Mouse (Mus musculus): ENCODE measurements around the gene Slc25a13. TPM values are rescaled to one million over a fixed set of nuclear protein-coding genes. Genes with fewer than 3 reads are reported as not detected.

The Slc25a13 gene
- polyA plus RNA-seq, 1 experiment = not detected

GRCm38 (mm10) chr6:6115771-6116170 is 101.2 kb downstream of the Slc25a13 start:
- Histone ChIP-seq H3K4me3 (ENCODE audit: insufficient read depth, low read depth, low read length) (no peak overlapping the region), H3K4me1 (ENCODE audit: control insufficient read depth, insufficient read depth, low read length) (peaks cover 6% of the 10 kb centered on the region; the same call in 1 of the 2 replicates), H3K27ac (ENCODE audit: insufficient read depth, low read depth, low read length) (no peak overlapping the region)
- no peak for TF ChIP-seq CTCF (IDR thresholded peaks at IDR 0.05; ENCODE audit: insufficient read depth, low read depth, low read length)
- TF ChIP-seq POLR2A (IDR thresholded peaks at IDR 0.05; ENCODE audit: insufficient read depth, low read depth, low read length) = no peak
- 88% methylated on average over 8 of the region's 8 CpGs for WGBS

- WGBS = 98% methylated on average over 7 of the region's 7 CpGs
- H3K4me1 ChIP-seq (ENCODE audit: control insufficient read depth, insufficient read depth, low read length) = peaks cover 6% of the 10 kb centered on the region; the same call in 1 of the 2 replicates
- H3K27ac ChIP-seq (ENCODE audit: insufficient read depth, low read depth, low read length) = no peak overlapping the region
- TF ChIP-seq CTCF (IDR thresholded peaks at IDR 0.05; ENCODE audit: insufficient read depth, low read depth, low read length) (no peak), POLR2A (IDR thresholded peaks at IDR 0.05; ENCODE audit: insufficient read depth, low read depth, low read length) (no peak)
- no peak overlapping the region for H3K4me3 ChIP-seq (ENCODE audit: insufficient read depth, low read depth, low read length)
These were observed 103.2 kb downstream of the Slc25a13 start for GRCm38 (mm10) chr6:6113776-6114175.

GRCm38 (mm10) chr6:6112767-6113528 is 104.0 kb downstream of the Slc25a13 start:
- no peak overlapping the region for H3K27ac ChIP-seq (ENCODE audit: insufficient read depth, low read depth, low read length)
- WGBS = 39% methylated on average over 10 of the region's 10 CpGs
- peaks cover 6% of the 10 kb centered on the region; the same call in 1 of the 2 replicates for H3K4me1 ChIP-seq (ENCODE audit: control insufficient read depth, insufficient read depth, low read length)
- TF ChIP-seq CTCF (IDR thresholded peaks at IDR 0.05; ENCODE audit: insufficient read depth, low read depth, low read length) (no peak), POLR2A (IDR thresholded peaks at IDR 0.05; ENCODE audit: insufficient read depth, low read depth, low read length) (no peak)
- no peak overlapping the region for H3K4me3 ChIP-seq (ENCODE audit: insufficient read depth, low read depth, low read length)

GRCm38 (mm10) chr6:6107419-6107966 is 109.5 kb downstream of the Slc25a13 start:
- WGBS = 73% methylated on average over 5 of the region's 5 CpGs
- peaks cover 4% of the 10 kb centered on the region; the same call in 1 of the 2 replicates for H3K4me1 ChIP-seq (ENCODE audit: control insufficient read depth, insufficient read depth, low read length)
- H3K27ac ChIP-seq (ENCODE audit: insufficient read depth, low read depth, low read length) = no peak overlapping the region
- no peak overlapping the region for H3K4me3 ChIP-seq (ENCODE audit: insufficient read depth, low read depth, low read length)
- no peak for TF ChIP-seq CTCF (IDR thresholded peaks at IDR 0.05; ENCODE audit: insufficient read depth, low read depth, low read length)
- TF ChIP-seq POLR2A (IDR thresholded peaks at IDR 0.05; ENCODE audit: insufficient read depth, low read depth, low read length) = no peak

- Histone ChIP-seq H3K27ac (ENCODE audit: insufficient read depth, low read depth, low read length) (no peak overlapping the region), H3K4me1 (ENCODE audit: control insufficient read depth, insufficient read depth, low read length) (0 out of 2 replicates have a peak, but pooled peaks cover 3% of the 10 kb centered on the region), H3K4me3 (ENCODE audit: insufficient read depth, low read depth, low read length) (no peak overlapping the region)
- 85% methylated on average over 9 of the region's 9 CpGs for WGBS
- TF ChIP-seq CTCF (IDR thresholded peaks at IDR 0.05; ENCODE audit: insufficient read depth, low read depth, low read length) = no peak
These were observed 111.4 kb downstream of the Slc25a13 start for GRCm38 (mm10) chr6:6105586-6105985.

GRCm38 (mm10) chr6:6103469-6103868 is 113.5 kb downstream of the Slc25a13 start:
- WGBS = 98% methylated on average over 2 of the region's 2 CpGs
- TF ChIP-seq CTCF (IDR thresholded peaks at IDR 0.05; ENCODE audit: insufficient read depth, low read depth, low read length) = no peak
- TF ChIP-seq POLR2A (IDR thresholded peaks at IDR 0.05; ENCODE audit: insufficient read depth, low read depth, low read length) = no peak
- Histone ChIP-seq H3K4me1 (ENCODE audit: control insufficient read depth, insufficient read depth, low read length) (0 out of 2 replicates have a peak, but pooled peaks cover 3% of the 10 kb centered on the region), H3K4me3 (ENCODE audit: insufficient read depth, low read depth, low read length) (no peak overlapping the region), H3K27ac (ENCODE audit: insufficient read depth, low read depth, low read length) (no peak overlapping the region)

GRCm38 (mm10) chr6:6101605-6102004 is 115.4 kb downstream of the Slc25a13 start:
- Histone ChIP-seq H3K27ac (ENCODE audit: insufficient read depth, low read depth, low read length) (no peak overlapping the region), H3K4me3 (ENCODE audit: insufficient read depth, low read depth, low read length) (no peak overlapping the region), H3K4me1 (ENCODE audit: control insufficient read depth, insufficient read depth, low read length) (0 out of 2 replicates have a peak, but pooled peaks cover 3% of the 10 kb centered on the region)
- WGBS = 67% methylated on average over 4 of the region's 4 CpGs
- TF ChIP-seq CTCF (IDR thresholded peaks at IDR 0.05; ENCODE audit: insufficient read depth, low read depth, low read length) = no peak
- TF ChIP-seq POLR2A (IDR thresholded peaks at IDR 0.05; ENCODE audit: insufficient read depth, low read depth, low read length) = no peak

GRCm38 (mm10) chr6:6100892-6101480 is 116.0 kb downstream of the Slc25a13 start:
- H3K4me1 ChIP-seq (ENCODE audit: control insufficient read depth, insufficient read depth, low read length) = 0 out of 2 replicates have a peak, but pooled peaks cover 3% of the 10 kb centered on the region
- no peak overlapping the region for H3K27ac ChIP-seq (ENCODE audit: insufficient read depth, low read depth, low read length)
- WGBS = 86% methylated on average over 9 of the region's 9 CpGs
- H3K4me3 ChIP-seq (ENCODE audit: insufficient read depth, low read depth, low read length) = no peak overlapping the region
- no peak for TF ChIP-seq POLR2A (IDR thresholded peaks at IDR 0.05; ENCODE audit: insufficient read depth, low read depth, low read length)
- no peak for TF ChIP-seq CTCF (IDR thresholded peaks at IDR 0.05; ENCODE audit: insufficient read depth, low read depth, low read length)

- Histone ChIP-seq H3K4me3 (ENCODE audit: insufficient read depth, low read depth, low read length) (no peak overlapping the region), H3K27ac (ENCODE audit: insufficient read depth, low read depth, low read length) (no peak overlapping the region), H3K4me1 (ENCODE audit: control insufficient read depth, insufficient read depth, low read length) (no peaks in the 10 kb centered on the region)
- 96% methylated on average over 3 of the region's 3 CpGs for WGBS
- TF ChIP-seq CTCF (IDR thresholded peaks at IDR 0.05; ENCODE audit: insufficient read depth, low read depth, low read length) (no peak), POLR2A (IDR thresholded peaks at IDR 0.05; ENCODE audit: insufficient read depth, low read depth, low read length) (no peak)
These were observed 123.0 kb downstream of the Slc25a13 start for GRCm38 (mm10) chr6:6093978-6094377.
